Comparison of ENCODE assay signal across 19 mouse cellular contexts in the genomic region with DNA sequence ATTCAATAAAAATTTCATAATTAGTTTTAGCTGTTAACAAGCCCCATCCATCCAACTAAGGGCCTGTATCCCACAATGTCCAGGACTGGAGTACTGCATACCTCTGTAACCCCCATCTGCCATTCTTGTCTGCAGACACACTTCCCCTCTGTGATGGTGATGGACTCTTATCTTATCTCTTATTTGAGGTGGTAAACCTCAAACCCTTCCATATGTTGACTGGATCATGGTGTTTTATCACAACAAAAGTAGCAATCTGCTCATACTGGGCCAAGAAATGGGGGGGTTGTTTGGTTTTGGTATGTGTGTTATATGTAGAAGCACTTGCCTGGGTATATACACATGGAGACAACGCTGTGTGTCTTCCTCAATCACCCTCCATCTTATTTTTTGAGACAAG. TPM values are rescaled to one million over a fixed set of nuclear protein-coding genes. Genes with fewer than 3 reads are reported as not detected.
DNase-seq lines count a peak whose midpoint lies in the region; TF ChIP-seq lines count a peak whose summit lies in the region.
"Had no signal": no experiment of that assay in that cellular context is flagged by ENCODE, and none has a peak within 500 bp of the region (broad histone marks: within the 10 kb centered on the region; RNA-seq: fewer than 3 reads in every experiment).

No protein-coding gene starts in this region.

- no peaks in the 10 kb centered on the region for H3K27me3 ChIP-seq in MEL (ENCODE audit: control insufficient read depth in 1 of 2, insufficient read depth in 2 of 2, low read length in 2 of 2)
- H3K27me3 ChIP-seq: CH12.LX, Patski had no signal

- H3K36me3 ChIP-seq in MEL (ENCODE audit: control insufficient read depth in 1 of 2, insufficient read depth in 2 of 2, low read length in 2 of 2), result peaks cover 6 to 22% of the 10 kb centered on the region in 2 experiments; a peak in 3 of 4 replicates

- H3K27ac ChIP-seq in MEL (ENCODE audit: control insufficient read depth, low read depth, low read length), result no peak overlapping the region

- no peak for TF ChIP-seq POLR2A in MEL (IDR thresholded peaks at IDR 0.05; ENCODE audit: control insufficient read depth in 1 of 2, insufficient read depth in 1 of 2, low read depth in 1 of 2, low read length in 2 of 2, poor library complexity in 1 of 2)

- no peak for TF ChIP-seq RAD21 in MEL (IDR thresholded peaks at IDR 0.05; ENCODE audit: low read depth, low read length)

- TF ChIP-seq EP300 in MEL (IDR thresholded peaks at IDR 0.05; ENCODE audit: low read depth in 1 of 2, low read length in 2 of 2), result peak; percentile 67 to 68

- H3K4me3 ChIP-seq in MEL (ENCODE audit: control insufficient read depth in 1 of 2, insufficient read depth in 1 of 2, low read depth in 2 of 2, low read length in 2 of 2), result no peak overlapping the region

- no peak overlapping the region for H3K9ac ChIP-seq in MEL (ENCODE audit: control insufficient read depth, low read depth, low read length, poor library complexity, severe bottlenecking)

- peaks cover 0 to 11% of the 10 kb centered on the region in 2 experiments; a peak in 2 of 4 replicates for H3K4me1 ChIP-seq in MEL (ENCODE audit: control insufficient read depth in 1 of 2, insufficient read depth in 2 of 2, low read length in 2 of 2)

- TF ChIP-seq CTCF in MEL (IDR thresholded peaks at IDR 0.05 in 2 of 3, conservative IDR thresholded peaks at IDR 0.05 in 1 of 3; ENCODE audit: control insufficient read depth in 1 of 3, insufficient read depth in 1 of 3, low read depth in 2 of 3, low read length in 3 of 3, poor library complexity in 1 of 3, severe bottlenecking in 1 of 3), result no peak

- peaks cover 17% of the 10 kb centered on the region for H3K79me2 ChIP-seq in MEL (ENCODE audit: control insufficient read depth, insufficient read depth, low read length, poor library complexity)

- no peaks in the 10 kb centered on the region for H3K9me3 ChIP-seq in MEL (replicated peaks; ENCODE audit: insufficient read depth, low read length)
- H3K9me3 ChIP-seq: G1E had no signal

- peak; percentile 37 for DNase-seq in 416B (ENCODE audit: low read depth)
- DNase-seq in MEL (ENCODE audit: low read depth, low spot score), result peak; percentile 37
- no peak for DNase-seq in layer of hippocampus, postnatal 14 days (ENCODE audit: low spot score in 2 of 2)
- no peak for DNase-seq in urinary bladder, postnatal 25 days (ENCODE audit: low spot score)
- DNase-seq: adrenal gland, adult 2 months; adrenal gland, adult 8-10 months; adrenal gland, postnatal 10 days; adrenal gland, postnatal 14 days; adrenal gland, postnatal 25 days; adrenal gland, postnatal 36 days; B cell, adult 2 months; cerebellum, adult 11 months; cerebellum, adult 11-12 months; cerebellum, adult 18-20 months; cerebellum, adult 2 months; cerebellum, adult 8-10 months had no signal

TF ChIP-seq in MEL, 35 proteins besides CTCF, POLR2A, EP300 and RAD21:
- no peak for TF ChIP-seq UBTF (IDR thresholded peaks at IDR 0.05; ENCODE audit: borderline replicate concordance, insufficient read depth, low read depth, low read length)
- no peak for TF ChIP-seq MEF2A (IDR thresholded peaks at IDR 0.05; ENCODE audit: extremely low read depth, insufficient replicate concordance, low read depth, low read length, poor library complexity, severe bottlenecking)
- no peak for TF ChIP-seq KAT2A (conservative IDR thresholded peaks at IDR 0.05; ENCODE audit: low read depth, low read length)
- TF ChIP-seq ZMIZ1 (IDR thresholded peaks at IDR 0.05; ENCODE audit: low read depth, low read length), result no peak
- TF ChIP-seq ZC3H11A (IDR thresholded peaks at IDR 0.05; ENCODE audit: low read depth, low read length), result no peak
- TF ChIP-seq GABPA (IDR thresholded peaks at IDR 0.05; ENCODE audit: low read depth, low read length), result no peak
- no peak for TF ChIP-seq MYC (IDR thresholded peaks at IDR 0.05; ENCODE audit: low read depth, low read length)
- TF ChIP-seq ZKSCAN1 (IDR thresholded peaks at IDR 0.05; ENCODE audit: low read depth, low read length), result no peak
- TF ChIP-seq JUND (IDR thresholded peaks at IDR 0.05; ENCODE audit: low read depth, low read length), result no peak
- TF ChIP-seq ELF1 (IDR thresholded peaks at IDR 0.05; ENCODE audit: low read depth, low read length), result no peak
- no peak for TF ChIP-seq MAZ (IDR thresholded peaks at IDR 0.05; ENCODE audit: low read depth, low read length)
- no peak for TF ChIP-seq SMC3 (IDR thresholded peaks at IDR 0.05; ENCODE audit: low read depth, low read length)
- no peak for TF ChIP-seq TAL1 (IDR thresholded peaks at IDR 0.05; ENCODE audit: low read length)
- TF ChIP-seq USF1 (IDR thresholded peaks at IDR 0.05; ENCODE audit: low read depth, low read length), result no peak
- TF ChIP-seq MAX (IDR thresholded peaks at IDR 0.05; ENCODE audit: low read length), result no peak
- TF ChIP-seq MAFK (IDR thresholded peaks at IDR 0.05; ENCODE audit: borderline replicate concordance, low read depth, low read length), result 0 out of 2 replicates have a peak, but pooled peaks have one; percentile 44
- TF ChIP-seq SIN3A (IDR thresholded peaks at IDR 0.05; ENCODE audit: low read length), result peak; percentile 62
- no peak for TF ChIP-seq E2F4 (IDR thresholded peaks at IDR 0.05; ENCODE audit: borderline replicate concordance, low read depth, low read length)
- peak; percentile 40; the same call in 1 of the 2 replicates for TF ChIP-seq MXI1 (IDR thresholded peaks at IDR 0.05; ENCODE audit: low read depth, low read length)
- TF ChIP-seq NELFE (IDR thresholded peaks at IDR 0.05; ENCODE audit: low read depth, low read length), result no peak
- TF ChIP-seq ZNF384 (IDR thresholded peaks at IDR 0.05; ENCODE audit: low read depth, low read length), result no peak
- TF ChIP-seq NRF1 (IDR thresholded peaks at IDR 0.05; ENCODE audit: insufficient read depth, low read depth, low read length, poor library complexity, severe bottlenecking), result no peak
- 0 out of 2 replicates have a peak, but pooled peaks have one; percentile 51 for TF ChIP-seq BHLHE40 (IDR thresholded peaks at IDR 0.05; ENCODE audit: borderline replicate concordance, low read depth, low read length)
- TF ChIP-seq ETS1 (IDR thresholded peaks at IDR 0.05; ENCODE audit: low read depth, low read length), result peak; percentile 85
- TF ChIP-seq RCOR1 (IDR thresholded peaks at IDR 0.05; ENCODE audit: low read depth, low read length), result peak; percentile 94
- TF ChIP-seq MYB (IDR thresholded peaks at IDR 0.05; ENCODE audit: low read depth, low read length), result no peak
- peak; percentile 85 for TF ChIP-seq GATA1 (IDR thresholded peaks at IDR 0.05; ENCODE audit: low read depth, low read length)
- no peak for TF ChIP-seq HCFC1 (IDR thresholded peaks at IDR 0.05; ENCODE audit: low read depth, low read length)
- TF ChIP-seq USF2 (IDR thresholded peaks at IDR 0.05; ENCODE audit: borderline replicate concordance in 1 of 2, insufficient read depth in 1 of 2, low read depth in 1 of 2, low read length in 2 of 2), result no peak
- no peak for TF ChIP-seq CHD2 (IDR thresholded peaks at IDR 0.05; ENCODE audit: low read length)
- TF ChIP-seq CHD1 (IDR thresholded peaks at IDR 0.05; ENCODE audit: low read depth, low read length), result no peak
- no peak for TF ChIP-seq TBP (IDR thresholded peaks at IDR 0.05; ENCODE audit: low read depth, low read length)
- TF ChIP-seq POLR2AphosphoS2 (IDR thresholded peaks at IDR 0.05; ENCODE audit: low read length), result no peak
- no peak for TF ChIP-seq POLR2AphosphoS5 (IDR thresholded peaks at IDR 0.05; ENCODE audit: borderline replicate concordance, low read depth, low read length)
- TF ChIP-seq TCF12 (IDR thresholded peaks at IDR 0.05; ENCODE audit: low read depth, low read length), result peak; percentile 44; the same call in 1 of the 2 replicates
TF ChIP-seq in MEL: peak in this region for 8.

RNA-seq across cellular contexts. Expression of gene Rad18, which starts 5.0 kb away (rescaled TPM):
- 15.3 and 17.3 TPM in 2 replicates for total RNA-seq in MEL (2012; rRNA removed)
- polyA plus RNA-seq in MEL (2012; ENCODE audit: insufficient read depth in 1 of 2, insufficient read length in 2 of 2, low read depth in 1 of 2, low replicate concordance in 2 of 2, missing spikeins in 1 of 2), result 10 to 100 TPM in 1 of 2 experiments, not detected in 1; 23.2 TPM
- 1 to 10 TPM; 8.1 to 9.0 TPM for total RNA-seq in layer of hippocampus, postnatal 14 days (2021)

Comparison
In these comparisons a context has a peak if more than half of its experiments do, and no peak if none do; other contexts are left out.
1. DNase-seq: peak in 416B (single experiment) and MEL (single experiment); none in layer of hippocampus, postnatal 14 days (0 of 2) and urinary bladder, postnatal 25 days (single experiment).